Mouse (Mus musculus): ENCODE measurements around the gene Ube2d3. TPM values are rescaled to one million over a fixed set of nuclear protein-coding genes. Genes with fewer than 3 reads are reported as not detected.
A peak's percentile ranks its signal among the peaks of the same experiment; 100 is the strongest.

Gene Ube2d3
- 307 and 333 TPM in 2 replicates for polyA plus RNA-seq (2012; rRNA removed)

DNA sequence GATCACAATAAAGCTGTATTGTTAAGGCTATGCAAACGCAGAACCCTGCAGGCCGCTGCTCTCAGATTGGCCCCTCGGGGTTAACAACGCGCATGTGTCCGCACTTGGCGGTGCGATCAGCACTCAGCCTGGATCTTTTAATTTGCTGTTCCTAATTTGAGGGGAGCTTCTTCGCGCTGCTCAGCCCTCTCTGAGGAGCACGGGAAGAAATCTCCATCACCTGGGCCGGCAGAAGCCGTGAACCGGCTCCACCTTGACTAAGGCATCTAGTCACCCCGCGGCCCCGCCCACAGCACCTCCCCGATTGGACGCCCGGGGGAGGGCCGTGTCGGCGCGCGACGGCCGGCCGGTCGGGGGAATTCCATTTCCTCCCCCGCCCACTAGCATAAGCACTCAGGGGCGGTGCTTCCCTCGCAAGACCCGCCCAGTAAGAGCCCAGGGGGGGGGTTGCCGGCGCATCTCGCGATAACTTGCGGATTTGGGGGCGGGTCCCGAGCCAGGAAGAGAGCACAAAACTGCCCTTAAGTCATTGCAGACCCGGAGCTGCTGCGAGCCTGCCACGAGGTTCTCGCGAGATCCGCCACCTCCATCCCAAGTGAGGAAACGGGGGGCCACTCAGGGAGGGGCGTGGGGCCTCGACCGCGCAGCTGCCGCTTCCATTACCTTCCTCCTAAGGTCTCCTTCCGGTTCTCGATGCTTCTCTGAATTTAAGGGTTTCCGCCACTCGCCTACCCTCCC lies at the start of gene Ube2d3:
Ube2d3 (plus strand) TSS at position 392 of the 738 bp plus-strand sequence.
- TF ChIP-seq CTCF (conservative IDR thresholded peaks at IDR 0.05; ENCODE audit: insufficient read depth, insufficient read length, low read depth, low read length) (no peak), POLR2A (IDR thresholded peaks at IDR 0.05; ENCODE audit: low read depth, low read length) (peak; percentile 60)
- Histone ChIP-seq H3K27ac (ENCODE audit: insufficient read depth, low read depth, low read length) (peak within 1 kb of the TSS; percentile 98), H3K36me3 (ENCODE audit: control insufficient read depth, insufficient read depth, low read length) (no peaks in the 10 kb centered on the region), H3K4me1 (ENCODE audit: control insufficient read depth, insufficient read depth, low read length) (no peaks in the 10 kb centered on the region; the same call in 1 of the 2 replicates), H3K27me3 (replicated peaks; ENCODE audit: control insufficient read depth, insufficient read depth, low read length) (no peaks in the 10 kb centered on the region), H3K4me3 (ENCODE audit: insufficient read depth, low read depth, low read length) (peak within 1 kb of the TSS; percentile 90)
- under 1% methylated on average over 56 of the region's 56 CpGs for WGBS
- DNase-seq = peak; percentile 99

- TF ChIP-seq POLR2A (IDR thresholded peaks at IDR 0.05; ENCODE audit: low read depth, low read length) (no peak), CTCF (conservative IDR thresholded peaks at IDR 0.05; ENCODE audit: insufficient read depth, insufficient read length, low read depth, low read length) (no peak)
- no peak overlapping the region for H3K27ac ChIP-seq (ENCODE audit: insufficient read depth, low read depth, low read length)
- peak; percentile 51 for DNase-seq
- 0 out of 2 replicates have a peak, but pooled peaks cover 2% of the 10 kb centered on the region for H3K4me1 ChIP-seq (ENCODE audit: control insufficient read depth, insufficient read depth, low read length)
- H3K36me3 ChIP-seq (ENCODE audit: control insufficient read depth, insufficient read depth, low read length) = no peaks in the 10 kb centered on the region
- no peaks in the 10 kb centered on the region for H3K27me3 ChIP-seq (replicated peaks; ENCODE audit: control insufficient read depth, insufficient read depth, low read length)
- no peak overlapping the region for H3K4me3 ChIP-seq (ENCODE audit: insufficient read depth, low read depth, low read length)
- WGBS = 70% methylated on average over 6 of the region's 6 CpGs
Measured at GRCm38 (mm10) chr3:135393186-135393585, 44.8 kb upstream of the Ube2d3 start.

DNA sequence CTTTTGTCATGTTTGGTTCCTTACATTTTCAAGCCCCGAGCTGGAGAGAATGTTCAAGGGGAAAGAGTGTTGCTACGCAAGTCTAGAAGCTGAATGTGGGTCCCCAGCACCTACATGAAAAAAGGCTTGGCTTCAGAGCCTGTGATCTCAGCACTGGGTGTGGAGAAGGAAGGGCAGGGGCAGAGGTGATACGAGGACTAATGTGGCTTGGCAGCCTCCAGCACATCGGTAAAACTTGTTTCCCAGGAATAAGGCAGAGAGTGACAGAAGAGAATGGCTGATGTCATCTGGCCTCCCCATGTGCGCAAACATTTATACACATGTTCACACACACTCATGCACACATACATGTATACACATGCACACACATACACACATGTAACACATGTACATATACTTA lies 42.9 kb upstream of the Ube2d3 start:
- H3K27ac ChIP-seq (ENCODE audit: insufficient read depth, low read depth, low read length) = no peak overlapping the region
- TF ChIP-seq CTCF (conservative IDR thresholded peaks at IDR 0.05; ENCODE audit: insufficient read depth, insufficient read length, low read depth, low read length) (no peak), POLR2A (IDR thresholded peaks at IDR 0.05; ENCODE audit: low read depth, low read length) (no peak)
- 61% methylated on average over 5 of the region's 5 CpGs for WGBS

DNA sequence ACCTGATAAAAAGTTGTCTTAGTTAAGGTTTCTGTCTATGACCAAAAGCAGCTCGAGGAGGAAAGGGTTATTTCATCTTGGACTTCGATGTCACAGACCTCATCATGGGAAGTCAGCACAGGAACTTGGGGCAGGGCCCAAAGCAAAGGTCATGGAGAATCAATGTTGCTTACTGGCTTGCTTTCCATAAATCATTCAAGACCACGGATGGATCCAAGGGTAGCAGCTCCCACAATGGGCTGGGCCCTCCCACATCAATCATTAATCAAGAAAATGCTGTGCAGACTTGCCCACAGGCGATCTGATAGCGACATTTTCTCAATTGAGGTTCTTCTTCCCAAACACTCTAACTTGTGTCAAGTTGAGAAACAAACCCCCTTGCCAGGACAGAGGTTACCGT lies 41.9 kb upstream of the Ube2d3 start:
- Histone ChIP-seq H3K4me3 (ENCODE audit: insufficient read depth, low read depth, low read length) (no peak overlapping the region), H3K27ac (ENCODE audit: insufficient read depth, low read depth, low read length) (no peak overlapping the region), H3K27me3 (replicated peaks; ENCODE audit: control insufficient read depth, insufficient read depth, low read length) (no peaks in the 10 kb centered on the region), H3K4me1 (ENCODE audit: control insufficient read depth, insufficient read depth, low read length) (0 out of 2 replicates have a peak, but pooled peaks cover 2% of the 10 kb centered on the region), H3K36me3 (ENCODE audit: control insufficient read depth, insufficient read depth, low read length) (no peaks in the 10 kb centered on the region)
- WGBS = 11% methylated on average over 6 of the region's 6 CpGs
- DNase-seq = peak; percentile 84
- no peak for TF ChIP-seq CTCF (conservative IDR thresholded peaks at IDR 0.05; ENCODE audit: insufficient read depth, insufficient read length, low read depth, low read length)

More for the DNA sequence above, 42.9 kb upstream of the Ube2d3 start:
- DNase-seq = peak; percentile 25
- Histone ChIP-seq H3K27me3 (replicated peaks; ENCODE audit: control insufficient read depth, insufficient read depth, low read length) (no peaks in the 10 kb centered on the region), H3K4me1 (ENCODE audit: control insufficient read depth, insufficient read depth, low read length) (0 out of 2 replicates have a peak, but pooled peaks cover 2% of the 10 kb centered on the region), H3K36me3 (ENCODE audit: control insufficient read depth, insufficient read depth, low read length) (no peaks in the 10 kb centered on the region), H3K4me3 (ENCODE audit: insufficient read depth, low read depth, low read length) (no peak overlapping the region)

DNA sequence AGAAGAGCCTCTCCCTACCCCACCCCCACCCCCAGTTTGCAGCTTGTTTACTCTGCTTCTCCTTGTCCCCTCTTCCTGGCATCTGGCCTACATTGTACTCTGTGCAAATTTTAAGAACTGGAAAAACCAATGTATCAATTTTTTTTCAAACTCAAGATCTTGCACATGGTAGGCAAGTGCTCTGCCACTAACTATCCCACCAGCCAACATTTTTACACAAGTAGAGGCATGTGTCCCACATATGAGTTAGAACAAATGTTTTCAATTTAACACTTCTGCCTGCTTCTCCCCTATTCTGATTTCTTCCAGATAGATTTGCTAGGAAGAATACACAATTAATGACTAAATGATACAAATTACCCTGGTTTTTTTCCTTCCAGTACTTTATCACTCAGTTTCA lies 40.8 kb upstream of the Ube2d3 start:
- Histone ChIP-seq H3K4me3 (ENCODE audit: insufficient read depth, low read depth, low read length) (no peak overlapping the region), H3K4me1 (ENCODE audit: control insufficient read depth, insufficient read depth, low read length) (0 out of 2 replicates have a peak, but pooled peaks cover 2% of the 10 kb centered on the region), H3K27ac (ENCODE audit: insufficient read depth, low read depth, low read length) (no peak overlapping the region), H3K27me3 (replicated peaks; ENCODE audit: control insufficient read depth, insufficient read depth, low read length) (no peaks in the 10 kb centered on the region), H3K36me3 (ENCODE audit: control insufficient read depth, insufficient read depth, low read length) (no peaks in the 10 kb centered on the region)
- no peak for DNase-seq
- TF ChIP-seq CTCF (conservative IDR thresholded peaks at IDR 0.05; ENCODE audit: insufficient read depth, insufficient read length, low read depth, low read length) = no peak
- TF ChIP-seq POLR2A (IDR thresholded peaks at IDR 0.05; ENCODE audit: low read depth, low read length) = no peak

DNA sequence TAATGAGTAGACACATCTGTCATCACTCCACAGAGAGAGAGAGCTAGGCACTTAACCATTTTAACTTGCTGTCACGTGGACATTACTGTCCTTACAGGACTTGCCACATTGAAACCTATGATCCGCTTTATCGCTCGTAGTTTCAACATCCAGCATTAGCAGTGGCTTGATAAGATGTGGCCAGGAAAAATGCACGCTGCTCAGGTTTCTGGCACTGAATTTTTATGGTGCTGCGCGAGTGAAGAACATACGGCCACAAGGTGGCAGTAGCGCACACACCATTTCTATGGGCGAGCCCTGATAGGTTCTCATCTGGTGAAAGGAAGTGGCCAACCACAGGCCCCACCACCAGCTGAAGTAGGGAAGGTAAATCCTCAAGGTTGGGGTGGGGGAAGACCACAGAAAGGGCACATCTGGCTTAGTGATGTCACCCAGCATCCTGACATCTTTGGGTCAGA lies 35.7 kb upstream of the Ube2d3 start:
- no peak overlapping the region for H3K27ac ChIP-seq (ENCODE audit: insufficient read depth, low read depth, low read length)
- H3K36me3 ChIP-seq (ENCODE audit: control insufficient read depth, insufficient read depth, low read length) = no peaks in the 10 kb centered on the region
- no peaks in the 10 kb centered on the region for H3K4me1 ChIP-seq (ENCODE audit: control insufficient read depth, insufficient read depth, low read length)
- H3K27me3 ChIP-seq (replicated peaks; ENCODE audit: control insufficient read depth, insufficient read depth, low read length) = no peaks in the 10 kb centered on the region
- no peak for TF ChIP-seq POLR2A (IDR thresholded peaks at IDR 0.05; ENCODE audit: low read depth, low read length)
- peak; percentile 95 for TF ChIP-seq CTCF (conservative IDR thresholded peaks at IDR 0.05; ENCODE audit: insufficient read depth, insufficient read length, low read depth, low read length)
- no peak overlapping the region for H3K4me3 ChIP-seq (ENCODE audit: insufficient read depth, low read depth, low read length)
- DNase-seq = peak; percentile 88
- 5% methylated on average over 10 of the region's 10 CpGs for WGBS

DNA sequence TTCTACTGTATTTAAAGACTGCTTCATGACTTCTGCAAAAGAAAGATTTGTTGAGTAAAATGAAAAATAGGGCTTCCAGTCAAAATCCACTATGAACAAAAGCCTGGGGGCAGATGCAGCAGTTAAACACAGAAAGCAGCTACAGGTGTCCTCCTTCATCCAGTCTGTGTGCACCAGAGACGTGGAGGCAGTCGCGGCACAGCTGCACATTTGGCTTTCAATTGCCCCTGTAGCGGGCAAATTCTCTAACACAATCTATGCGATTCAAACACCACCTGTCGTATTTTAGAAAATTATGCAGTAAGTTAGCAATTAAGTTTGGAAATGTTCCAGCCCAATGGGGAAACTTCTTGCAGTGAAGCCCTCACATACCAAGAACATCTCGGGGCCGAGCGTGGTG lies 34.7 kb upstream of the Ube2d3 start:
- no peaks in the 10 kb centered on the region for H3K27me3 ChIP-seq (replicated peaks; ENCODE audit: control insufficient read depth, insufficient read depth, low read length)
- no peak for DNase-seq
- no peaks in the 10 kb centered on the region for H3K36me3 ChIP-seq (ENCODE audit: control insufficient read depth, insufficient read depth, low read length)
- H3K4me1 ChIP-seq (ENCODE audit: control insufficient read depth, insufficient read depth, low read length) = no peaks in the 10 kb centered on the region
- TF ChIP-seq CTCF (conservative IDR thresholded peaks at IDR 0.05; ENCODE audit: insufficient read depth, insufficient read length, low read depth, low read length) (no peak), POLR2A (IDR thresholded peaks at IDR 0.05; ENCODE audit: low read depth, low read length) (no peak)
- no peak overlapping the region for H3K4me3 ChIP-seq (ENCODE audit: insufficient read depth, low read depth, low read length)
- 77% methylated on average over 9 of the region's 9 CpGs for WGBS
- H3K27ac ChIP-seq (ENCODE audit: insufficient read depth, low read depth, low read length) = no peak overlapping the region
